Mouse (Mus musculus): ENCODE measurements at regions not wholly inside any gene's neighbourhood (a gene's known extent, or its start where the extent isn't known, plus 50 kb on each side); places are given as distances from the start of the nearest gene placed in this dataset.

DNA sequence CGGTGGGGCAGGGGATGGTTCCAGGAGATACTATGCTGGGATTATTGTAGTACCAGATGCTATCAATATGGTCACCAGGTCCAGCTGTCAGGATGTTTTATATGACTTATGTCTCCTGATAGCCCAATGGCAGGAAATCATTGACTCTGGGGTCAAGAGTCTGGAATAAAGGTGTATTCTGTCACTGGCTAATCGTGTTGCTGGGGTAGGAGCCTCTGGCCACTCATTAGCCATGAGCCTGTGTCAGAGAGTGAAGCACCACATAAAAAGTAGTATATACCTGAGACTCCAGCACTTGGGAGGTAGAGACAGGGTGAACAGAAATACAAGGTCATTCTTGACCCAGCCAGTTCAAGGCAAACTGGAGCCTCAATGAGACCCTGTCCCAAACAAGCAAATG, 158.8 kb upstream of the 4931429L15Rik start:
- no peak overlapping the region for H3K4me2 ChIP-seq (ENCODE audit: low read depth, low read length)
- WGBS = 43% methylated on average over 2 of the region's 2 CpGs
- H3K9ac ChIP-seq (ENCODE audit: low read depth, low read length) = no peak overlapping the region
- H3K27ac ChIP-seq (replicated peaks; ENCODE audit: low read depth, low read length) = no peak overlapping the region
- DNase-seq (ENCODE audit: low spot score) (no peak), ATAC-seq (ENCODE audit: low read depth) (no peak)
- no peak overlapping the region for H3K4me3 ChIP-seq (ENCODE audit: low read depth, low read length)
- H3K36me3 ChIP-seq (ENCODE audit: control insufficient read depth, insufficient read depth, low read length) = no peaks in the 10 kb centered on the region
- no peaks in the 10 kb centered on the region for H3K9me3 ChIP-seq (ENCODE audit: control insufficient read depth, low read length)
- peaks cover 20% of the 10 kb centered on the region; the same call in 1 of the 2 replicates for H3K4me1 ChIP-seq (ENCODE audit: control insufficient read depth, insufficient read depth, low read length)
- no peaks in the 10 kb centered on the region for H3K27me3 ChIP-seq (replicated peaks; ENCODE audit: control insufficient read depth, insufficient read depth, low read length)

DNA sequence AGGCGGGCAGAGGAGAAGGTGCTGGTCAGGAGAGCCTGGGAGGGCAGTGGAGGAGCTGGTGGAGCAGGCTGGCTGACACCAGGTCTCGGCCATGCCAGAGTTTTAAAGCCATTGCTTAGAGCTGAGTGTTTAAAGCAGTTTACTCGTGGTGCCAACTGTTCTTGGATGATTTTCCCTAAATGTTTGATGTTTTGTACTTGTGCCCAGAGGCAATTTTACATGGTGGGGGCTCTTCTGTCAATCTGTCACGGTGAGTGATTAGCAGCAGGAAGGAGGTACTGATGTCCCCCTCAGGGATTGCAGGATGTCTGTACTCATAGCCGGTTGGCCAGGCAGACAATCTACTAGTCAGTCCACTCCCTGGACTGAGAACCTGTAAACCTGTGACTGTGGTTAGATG, 156.7 kb upstream of the 4931429L15Rik start:
- no peak overlapping the region for H3K27ac ChIP-seq (replicated peaks; ENCODE audit: low read depth, low read length)
- H3K9ac ChIP-seq (ENCODE audit: low read depth, low read length) = no peak overlapping the region
- no peak for ATAC-seq (ENCODE audit: low read depth)
- peaks cover 12% of the 10 kb centered on the region; the same call in 1 of the 2 replicates for H3K4me1 ChIP-seq (ENCODE audit: control insufficient read depth, insufficient read depth, low read length)
- peak; percentile 29 for DNase-seq (ENCODE audit: low spot score)
- H3K4me2 ChIP-seq (ENCODE audit: low read depth, low read length) = no peak overlapping the region
- 38% methylated on average over 5 of the region's 5 CpGs for WGBS
- no peaks in the 10 kb centered on the region for H3K36me3 ChIP-seq (ENCODE audit: control insufficient read depth, insufficient read depth, low read length)
- H3K27me3 ChIP-seq (replicated peaks; ENCODE audit: control insufficient read depth, insufficient read depth, low read length) = no peaks in the 10 kb centered on the region
- H3K4me3 ChIP-seq (ENCODE audit: low read depth, low read length) = no peak overlapping the region
- no peaks in the 10 kb centered on the region for H3K9me3 ChIP-seq (ENCODE audit: control insufficient read depth, low read length)

DNA sequence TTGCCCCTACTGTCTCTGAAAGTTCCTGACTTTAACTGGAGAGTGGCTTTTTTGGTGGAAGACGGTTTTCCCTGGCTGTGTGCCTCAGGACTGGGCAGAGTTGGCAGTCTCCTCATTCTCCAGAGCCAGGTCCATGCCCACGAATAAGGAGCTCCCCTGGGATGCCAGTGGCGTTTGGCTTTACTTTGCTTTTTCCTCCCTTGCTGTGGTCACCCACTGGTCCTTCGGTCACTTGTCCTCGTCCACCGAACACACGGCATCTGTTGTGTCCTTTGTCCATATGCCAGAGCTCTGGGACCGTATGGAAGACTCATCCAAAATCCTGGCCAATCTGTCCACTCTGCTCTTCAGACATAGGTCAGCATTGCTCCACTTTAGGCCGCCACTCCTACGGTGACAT, 153.9 kb upstream of the 4931429L15Rik start:
- H3K9me3 ChIP-seq (ENCODE audit: control insufficient read depth, low read length) = no peaks in the 10 kb centered on the region
- no peak overlapping the region for H3K4me2 ChIP-seq (ENCODE audit: low read depth, low read length)
- no peak overlapping the region for H3K27ac ChIP-seq (replicated peaks; ENCODE audit: low read depth, low read length)
- ATAC-seq (ENCODE audit: low read depth) (no peak), DNase-seq (ENCODE audit: low spot score) (no peak)
- no peaks in the 10 kb centered on the region for H3K36me3 ChIP-seq (ENCODE audit: control insufficient read depth, insufficient read depth, low read length)
- WGBS = 87% methylated on average over 10 of the region's 10 CpGs
- H3K9ac ChIP-seq (ENCODE audit: low read depth, low read length) = no peak overlapping the region
- H3K27me3 ChIP-seq (replicated peaks; ENCODE audit: control insufficient read depth, insufficient read depth, low read length) = no peaks in the 10 kb centered on the region
- peaks cover 16% of the 10 kb centered on the region; the same call in 1 of the 2 replicates for H3K4me1 ChIP-seq (ENCODE audit: control insufficient read depth, insufficient read depth, low read length)
- no peak overlapping the region for H3K4me3 ChIP-seq (ENCODE audit: low read depth, low read length)

DNA sequence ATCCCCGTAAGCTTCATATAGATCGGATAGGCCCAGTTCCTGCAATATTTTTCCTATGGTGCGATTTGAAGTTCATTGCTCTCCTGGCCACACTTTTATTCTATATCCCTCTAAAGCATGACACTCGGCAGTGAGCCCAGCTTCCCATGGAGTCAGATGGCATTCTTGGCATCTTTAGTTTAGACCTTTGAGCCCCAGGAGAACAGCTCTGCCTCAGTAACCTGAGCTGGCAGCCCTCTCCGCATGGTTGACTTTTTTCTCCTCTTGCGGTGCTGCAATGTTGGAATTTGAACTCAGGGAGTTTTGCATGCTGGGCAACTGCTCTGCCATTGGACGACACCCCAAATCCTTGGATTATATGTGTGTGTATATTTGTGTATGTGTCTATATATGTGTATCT, 149.7 kb upstream of the 4931429L15Rik start:
- no peak overlapping the region for H3K4me3 ChIP-seq (ENCODE audit: low read depth, low read length)
- H3K4me2 ChIP-seq (ENCODE audit: low read depth, low read length) = no peak overlapping the region
- H3K36me3 ChIP-seq (ENCODE audit: control insufficient read depth, insufficient read depth, low read length) = no peaks in the 10 kb centered on the region
- H3K9ac ChIP-seq (ENCODE audit: low read depth, low read length) = no peak overlapping the region
- DNase-seq (ENCODE audit: low spot score) (peak; percentile 83), ATAC-seq (ENCODE audit: low read depth) (peak; percentile 70; the same call in 1 of the 2 replicates)
- H3K9me3 ChIP-seq (ENCODE audit: control insufficient read depth, low read length) = no peaks in the 10 kb centered on the region
- peaks cover 11% of the 10 kb centered on the region; the same call in 1 of the 2 replicates for H3K4me1 ChIP-seq (ENCODE audit: control insufficient read depth, insufficient read depth, low read length)
- H3K27me3 ChIP-seq (replicated peaks; ENCODE audit: control insufficient read depth, insufficient read depth, low read length) = no peaks in the 10 kb centered on the region
- H3K27ac ChIP-seq (replicated peaks; ENCODE audit: low read depth, low read length) = no peak overlapping the region
- 48% methylated on average over 7 of the region's 7 CpGs for WGBS

DNA sequence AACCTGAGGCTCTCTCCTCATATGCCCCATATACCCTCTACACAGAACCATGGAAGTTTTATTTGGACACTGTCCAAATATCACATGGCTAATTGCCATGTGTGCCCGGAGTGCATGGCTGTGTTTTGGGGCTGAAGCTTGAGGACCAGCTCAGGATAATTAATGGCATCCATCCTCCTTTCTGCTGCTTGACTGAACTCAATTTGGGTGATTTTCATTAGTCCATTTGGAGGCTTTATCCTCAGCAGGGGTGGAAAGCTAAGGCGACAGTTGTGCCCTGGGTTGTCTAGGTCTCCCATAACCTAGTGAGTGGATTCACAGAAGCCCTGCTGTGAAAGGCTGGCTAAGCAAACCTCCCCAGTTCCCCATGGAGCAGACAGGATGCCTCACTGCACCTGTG, 148.5 kb upstream of the 4931429L15Rik start:
- DNase-seq (ENCODE audit: low spot score) (peak; percentile 16), ATAC-seq (ENCODE audit: low read depth) (no peak)
- WGBS = 28% methylated on average over 2 of the region's 2 CpGs
- H3K36me3 ChIP-seq (ENCODE audit: control insufficient read depth, insufficient read depth, low read length) = no peaks in the 10 kb centered on the region
- H3K4me2 ChIP-seq (ENCODE audit: low read depth, low read length) = no peak overlapping the region
- H3K4me3 ChIP-seq (ENCODE audit: low read depth, low read length) = no peak overlapping the region
- H3K9me3 ChIP-seq (ENCODE audit: control insufficient read depth, low read length) = no peaks in the 10 kb centered on the region
- H3K27me3 ChIP-seq (replicated peaks; ENCODE audit: control insufficient read depth, insufficient read depth, low read length) = no peaks in the 10 kb centered on the region
- H3K9ac ChIP-seq (ENCODE audit: low read depth, low read length) = no peak overlapping the region
- peaks cover 11% of the 10 kb centered on the region; the same call in 1 of the 2 replicates for H3K4me1 ChIP-seq (ENCODE audit: control insufficient read depth, insufficient read depth, low read length)
- no peak overlapping the region for H3K27ac ChIP-seq (replicated peaks; ENCODE audit: low read depth, low read length)

DNA sequence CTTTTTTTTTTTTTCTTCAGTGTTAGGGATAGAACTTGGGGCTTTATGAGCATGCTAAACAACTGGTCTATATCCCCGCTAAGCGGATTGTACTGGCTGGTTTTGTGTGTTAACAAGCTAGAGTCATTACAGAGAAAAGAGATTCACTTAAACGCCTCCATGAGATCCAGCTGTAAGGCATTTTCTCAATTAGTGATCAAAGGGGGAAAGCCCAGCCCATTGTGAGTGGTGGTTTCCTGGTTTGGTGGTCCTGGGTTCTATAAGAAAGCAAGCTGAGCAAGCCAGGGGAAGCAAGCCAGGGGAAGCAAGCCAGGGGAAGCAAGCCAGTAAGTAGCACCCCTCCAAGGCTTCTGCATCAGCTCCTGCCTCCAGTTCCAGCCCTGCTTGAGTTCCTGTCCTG, 147.9 kb upstream of the 4931429L15Rik start:
- Histone ChIP-seq H3K9me3 (ENCODE audit: control insufficient read depth, low read length) (no peaks in the 10 kb centered on the region), H3K4me2 (ENCODE audit: low read depth, low read length) (no peak overlapping the region), H3K9ac (ENCODE audit: low read depth, low read length) (no peak overlapping the region), H3K27me3 (replicated peaks; ENCODE audit: control insufficient read depth, insufficient read depth, low read length) (no peaks in the 10 kb centered on the region), H3K4me1 (ENCODE audit: control insufficient read depth, insufficient read depth, low read length) (peaks cover 11% of the 10 kb centered on the region; the same call in 1 of the 2 replicates), H3K4me3 (ENCODE audit: low read depth, low read length) (no peak overlapping the region), H3K36me3 (ENCODE audit: control insufficient read depth, insufficient read depth, low read length) (no peaks in the 10 kb centered on the region), H3K27ac (replicated peaks; ENCODE audit: low read depth, low read length) (no peak overlapping the region)
- peak; percentile 54 for DNase-seq (ENCODE audit: low spot score)
- 33% methylated on average over 3 of the region's 3 CpGs for WGBS
- ATAC-seq (ENCODE audit: low read depth) = no peak

DNA sequence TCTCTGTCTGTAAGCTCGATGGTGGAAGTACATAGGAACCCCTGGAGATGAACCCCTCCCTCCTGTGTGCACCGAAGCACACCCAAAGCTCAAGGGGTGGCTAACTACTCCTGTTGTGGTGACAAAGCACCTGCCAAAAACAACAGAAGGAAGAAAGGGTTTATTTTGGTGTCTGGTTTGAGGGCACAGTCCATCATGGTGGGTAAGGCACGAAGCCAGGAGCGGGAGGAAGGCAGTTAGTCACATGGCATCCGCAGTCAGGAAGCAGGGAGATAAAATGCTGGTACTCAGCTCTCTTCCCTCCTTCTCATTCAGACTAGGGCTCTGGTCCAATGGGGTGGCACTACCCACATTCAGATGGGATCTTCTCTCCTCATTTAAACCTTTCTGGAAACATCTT, 142.9 kb upstream of the 4931429L15Rik start:
- DNase-seq (ENCODE audit: low spot score) = no peak

DNA sequence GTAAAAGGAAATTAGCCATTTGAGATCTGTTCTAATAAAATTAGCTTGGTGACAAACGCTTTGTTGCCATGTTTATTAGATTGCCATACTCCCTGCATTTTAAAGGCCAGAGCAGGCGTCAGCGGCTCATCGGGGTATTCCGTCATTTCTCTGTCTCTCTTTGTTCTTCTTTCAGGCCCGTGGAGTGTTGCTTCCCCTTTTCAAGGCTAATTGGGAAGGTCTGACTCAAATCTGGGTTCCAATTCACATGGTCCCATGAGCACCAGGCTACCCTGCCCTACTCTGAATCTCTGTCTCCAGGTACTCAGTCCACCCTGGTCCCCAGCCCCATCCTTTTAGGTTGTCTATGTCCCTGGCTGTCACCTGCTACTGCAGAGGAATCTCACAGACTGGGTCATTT, 138.2 kb upstream of the 4931429L15Rik start:
- H3K27me3 ChIP-seq (replicated peaks; ENCODE audit: control insufficient read depth, insufficient read depth, low read length) = peaks cover 2% of the 10 kb centered on the region; the same call in 1 of the 2 replicates
- no peak overlapping the region for H3K27ac ChIP-seq (replicated peaks; ENCODE audit: low read depth, low read length)
- H3K36me3 ChIP-seq (ENCODE audit: control insufficient read depth, insufficient read depth, low read length) = no peaks in the 10 kb centered on the region
- DNase-seq (ENCODE audit: low spot score) (no peak), ATAC-seq (ENCODE audit: low read depth) (no peak)
- H3K4me2 ChIP-seq (ENCODE audit: low read depth, low read length) = no peak overlapping the region
- no peaks in the 10 kb centered on the region for H3K9me3 ChIP-seq (ENCODE audit: control insufficient read depth, low read length)
- no peak overlapping the region for H3K9ac ChIP-seq (ENCODE audit: low read depth, low read length)
- no peak overlapping the region for H3K4me3 ChIP-seq (ENCODE audit: low read depth, low read length)
- 80% methylated on average over 6 of the region's 6 CpGs for WGBS
- no peaks in the 10 kb centered on the region for H3K4me1 ChIP-seq (ENCODE audit: control insufficient read depth, insufficient read depth, low read length)

More for the DNA sequence above, 142.9 kb upstream of the 4931429L15Rik start:
- no peaks in the 10 kb centered on the region for H3K9me3 ChIP-seq (ENCODE audit: control insufficient read depth, low read length)
- H3K27me3 ChIP-seq (replicated peaks; ENCODE audit: control insufficient read depth, insufficient read depth, low read length) = peaks cover 2% of the 10 kb centered on the region; the same call in 1 of the 2 replicates
- no peak overlapping the region for H3K4me3 ChIP-seq (ENCODE audit: low read depth, low read length)
- WGBS = 83% methylated on average over 5 of the region's 5 CpGs
- no peaks in the 10 kb centered on the region for H3K36me3 ChIP-seq (ENCODE audit: control insufficient read depth, insufficient read depth, low read length)
- H3K27ac ChIP-seq (replicated peaks; ENCODE audit: low read depth, low read length) = no peak overlapping the region
- H3K4me2 ChIP-seq (ENCODE audit: low read depth, low read length) = no peak overlapping the region
- no peak for ATAC-seq (ENCODE audit: low read depth)
- no peak overlapping the region for H3K9ac ChIP-seq (ENCODE audit: low read depth, low read length)
- no peaks in the 10 kb centered on the region for H3K4me1 ChIP-seq (ENCODE audit: control insufficient read depth, insufficient read depth, low read length)

DNA sequence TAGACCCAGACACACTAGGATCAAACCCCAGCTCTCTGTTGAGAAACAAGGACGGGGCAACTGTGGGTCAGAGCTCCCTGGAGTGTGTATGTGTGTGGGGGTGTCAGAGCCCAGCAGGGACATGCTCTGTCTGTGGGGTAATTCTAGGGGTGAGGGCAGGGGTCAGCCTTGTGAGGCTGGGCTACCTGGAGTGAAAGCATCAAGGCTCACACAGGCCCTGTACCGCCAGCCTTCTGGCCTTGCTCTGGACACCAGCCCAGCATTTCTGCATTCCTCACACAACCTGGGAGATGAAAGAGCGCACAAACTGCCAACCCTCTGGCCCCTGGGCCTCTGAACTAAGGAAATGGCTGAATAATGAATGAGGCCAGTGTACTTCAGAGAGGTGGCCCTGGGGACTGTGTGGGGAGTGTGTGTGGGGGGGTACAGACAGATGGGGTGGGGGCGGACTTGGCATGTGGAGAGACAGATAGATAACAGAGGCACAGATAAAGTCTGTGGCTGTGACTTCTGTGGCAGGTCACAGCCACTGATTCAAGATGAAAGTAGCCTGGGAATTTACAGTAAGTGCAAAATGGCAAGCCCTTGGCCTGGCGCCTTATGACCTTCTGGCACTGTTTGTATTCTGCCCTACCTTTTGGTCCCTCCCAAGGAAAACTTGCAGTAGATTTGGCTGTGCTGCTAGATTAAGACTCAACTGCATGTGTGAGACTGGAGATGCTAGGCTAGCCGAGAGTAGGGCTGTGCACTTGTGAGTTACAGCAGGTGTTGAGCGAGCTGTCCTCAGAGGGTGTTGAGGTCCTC, 135.2 kb upstream of the 4931429L15Rik start:
- Histone ChIP-seq H3K4me1 (ENCODE audit: control insufficient read depth, insufficient read depth, low read length) (no peaks in the 10 kb centered on the region), H3K9ac (ENCODE audit: low read depth, low read length) (no peak overlapping the region), H3K27me3 (replicated peaks; ENCODE audit: control insufficient read depth, insufficient read depth, low read length) (peaks cover 2% of the 10 kb centered on the region; the same call in 1 of the 2 replicates), H3K9me3 (ENCODE audit: control insufficient read depth, low read length) (no peaks in the 10 kb centered on the region), H3K27ac (replicated peaks; ENCODE audit: low read depth, low read length) (no peak overlapping the region), H3K36me3 (ENCODE audit: control insufficient read depth, insufficient read depth, low read length) (no peaks in the 10 kb centered on the region), H3K4me2 (ENCODE audit: low read depth, low read length) (no peak overlapping the region), H3K4me3 (ENCODE audit: low read depth, low read length) (no peak overlapping the region)
- WGBS = 61% methylated on average over 7 of the region's 7 CpGs
- ATAC-seq (ENCODE audit: low read depth) (no peak), DNase-seq (ENCODE audit: low spot score) (peak; percentile 14)

Data from embryonic facial prominence, embryonic 14.5 days (tissue).